Mouse (Mus musculus) kidney, embryonic 16.5 days (tissue): Measurements from ENCODE around the gene Tma7. TPM values are rescaled to one million over a fixed set of nuclear protein-coding genes. Genes with fewer than 3 reads are reported as not detected.

ENCODE experiments used
- ATAC-seq: fragments of 200-750 bp; cut with Nextera tagmentation; 2 replicates; pipeline ENCODE4 v1.8.0; 2017; ENCODE audit warnings: moderate TSS enrichment; ENCODE audit not compliant: low FRiP score, low TSS enrichment
- H3K27ac ChIP-seq: fragments of 300-500 bp; sonication (generic); 2 replicates; pipeline ENCODE4 v1.5.1; 2014; ENCODE audit warnings: low read length
- H3K27me3 ChIP-seq: fragments of 300-500 bp; sonication (generic); 2 replicates; pipeline ENCODE4 v1.6.1; 2014; ENCODE audit warnings: low read length, control low read depth, mixed read lengths; ENCODE audit not compliant: insufficient read depth
- H3K36me3 ChIP-seq: fragments of 300-500 bp; sonication (generic); 2 replicates; pipeline ENCODE4 v1.6.1; 2014; ENCODE audit warnings: low read length, control low read depth, mixed read lengths; ENCODE audit not compliant: insufficient read depth
- H3K4me1 ChIP-seq: fragments of 300-500 bp; sonication (generic); 2 replicates; pipeline ENCODE4 v1.6.1; 2014; ENCODE audit warnings: low read length, control low read depth, mixed read lengths; ENCODE audit not compliant: insufficient read depth
- H3K4me2 ChIP-seq: fragments of 300-500 bp; sonication (generic); replicated peaks from 2 replicates; pipeline ENCODE4 v1.6.1; 2014; ENCODE audit warnings: low read depth, low read length
- H3K4me3 ChIP-seq: fragments of 300-500 bp; sonication (generic); 2 replicates; pipeline ENCODE4 v1.5.1; 2014; ENCODE audit warnings: mild to moderate bottlenecking, low read length
- H3K9ac ChIP-seq: fragments of 300-500 bp; sonication (generic); replicated peaks from 2 replicates; pipeline ENCODE4 v1.6.1; 2014; ENCODE audit warnings: low read length
- H3K9me3 ChIP-seq: fragments of 300-500 bp; sonication (generic); 2 replicates; pipeline ENCODE4 v1.6.1; 2016; ENCODE audit warnings: low read length, control low read depth
- WGBS: fragments of 180-500 bp; shearing (Covaris S2); extraction: QIAGEN DNeasy Blood & Tissue Kit; methylation state at CpG from one replicate; pipeline ENCODE4 v1.1.7; 2014; 5-methylcytosine and 5-hydroxymethylcytosine counted together
- polyA plus RNA-seq: library from polyadenylated mRNA; unstranded; fragments of >200 nt; fragmentation: Nextera tagmentation; extraction: Ambion mirVana; gene quantifications from 2 replicates; pipeline ENCODE4 v1.2.1, GENCODE M21; 2015

Tma7 gene
- polyA plus RNA-seq, 1 experiment from 2014 or later, result 494 TPM

DNA sequence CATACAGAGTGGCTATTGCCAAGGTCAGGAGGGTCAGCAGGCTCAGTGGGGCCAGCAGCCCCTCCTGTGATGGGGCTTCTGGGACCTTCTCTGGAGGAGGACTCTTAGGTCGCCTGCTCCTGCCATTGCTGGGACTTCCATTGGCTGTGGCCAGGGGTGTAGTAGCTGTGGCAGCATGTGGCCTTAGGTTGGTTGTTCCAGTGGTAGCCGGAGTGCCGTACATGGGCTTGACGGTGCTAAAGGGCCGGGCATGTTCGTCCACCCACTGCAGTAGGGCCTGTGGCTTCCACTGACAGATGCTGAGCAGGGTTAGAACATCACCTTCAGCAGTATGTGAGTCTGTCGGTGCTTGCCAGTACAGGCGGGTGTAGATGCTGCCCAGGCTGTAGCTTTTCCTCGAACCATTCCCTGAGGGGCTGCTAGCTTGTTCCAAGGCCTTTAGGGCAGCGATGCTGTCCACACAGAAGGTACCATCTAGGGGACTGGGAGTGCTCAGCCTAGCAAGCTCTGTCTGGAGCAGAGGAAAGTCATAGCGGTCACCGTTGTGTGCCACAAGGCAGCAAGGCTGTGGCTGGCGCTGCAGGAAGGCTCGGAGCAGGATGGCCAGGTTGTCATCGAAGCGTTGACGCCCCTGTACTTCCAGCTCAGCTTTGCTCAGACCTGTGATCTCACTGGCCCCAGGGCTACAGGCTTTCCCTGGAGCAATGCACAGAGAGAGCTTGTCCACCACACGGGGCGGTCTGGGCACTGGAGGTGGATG lies 24.2 kb downstream of the Tma7 start:
- H3K4me3 ChIP-seq, result no peak overlapping the region
- peak overlapping the region; percentile 73; the same call in 1 of the 2 replicates for H3K9ac ChIP-seq
- H3K36me3 ChIP-seq, result peaks cover 32% of the 10 kb centered on the region
- 95% methylated on average over 19 of the region's 19 CpGs for WGBS
- no peak overlapping the region for H3K27ac ChIP-seq
- H3K9me3 ChIP-seq, result no peaks in the 10 kb centered on the region
- no peak for ATAC-seq
- H3K4me1 ChIP-seq, result peaks cover 18% of the 10 kb centered on the region
- peak overlapping the region; percentile 58 for H3K4me2 ChIP-seq
- no peaks in the 10 kb centered on the region for H3K27me3 ChIP-seq

- peaks cover 29% of the 10 kb centered on the region for H3K36me3 ChIP-seq
- no peaks in the 10 kb centered on the region for H3K27me3 ChIP-seq
- H3K27ac ChIP-seq, result no peak overlapping the region
- WGBS, result 91% methylated on average over 5 of the region's 5 CpGs
- ATAC-seq, result no peak
- no peak overlapping the region for H3K4me3 ChIP-seq
- H3K9ac ChIP-seq, result no peak overlapping the region
- H3K9me3 ChIP-seq, result no peaks in the 10 kb centered on the region
- H3K4me2 ChIP-seq, result no peak overlapping the region
- H3K4me1 ChIP-seq, result peaks cover 18% of the 10 kb centered on the region
Measured at GRCm38 (mm10) chr9:109057543-109057942, 24.8 kb downstream of the Tma7 start.

- Histone ChIP-seq H3K4me3 (no peak overlapping the region), H3K27ac (no peak overlapping the region), H3K36me3 (peaks cover 30% of the 10 kb centered on the region)
Measured at GRCm38 (mm10) chr9:109056916-109057315, 25.5 kb downstream of the Tma7 start.

DNA sequence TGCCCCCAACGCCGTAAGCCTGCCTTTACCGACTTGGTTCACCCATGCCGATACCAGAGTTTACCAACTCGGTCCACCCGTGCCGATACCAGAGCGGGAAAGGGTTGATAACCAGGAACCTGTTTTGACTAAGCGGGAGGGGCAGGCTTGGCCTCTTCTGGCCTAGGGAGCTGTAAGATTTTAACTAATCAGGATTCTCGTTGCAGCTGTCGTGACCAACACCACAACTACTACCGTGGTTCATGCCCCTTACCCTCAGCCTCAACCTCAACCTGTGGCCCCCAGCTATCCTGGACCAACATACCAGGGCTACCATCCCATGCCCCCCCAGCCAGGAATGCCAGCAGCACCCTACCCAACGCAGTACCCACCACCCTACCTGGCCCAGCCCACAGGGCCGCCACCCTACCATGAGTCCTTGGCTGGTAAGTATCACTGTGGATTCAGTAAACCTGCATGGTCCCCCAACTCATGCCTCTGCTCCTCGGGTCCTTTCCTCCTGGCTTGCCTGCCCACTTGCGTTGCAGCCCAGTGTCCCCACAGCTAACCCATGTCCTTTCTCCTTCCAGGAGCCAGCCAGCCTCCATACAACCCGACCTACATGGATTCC lies 26.2 kb downstream of the Tma7 start:
- no peak overlapping the region for H3K27ac ChIP-seq
- ATAC-seq, result no peak
- H3K27me3 ChIP-seq, result no peaks in the 10 kb centered on the region
- no peaks in the 10 kb centered on the region for H3K9me3 ChIP-seq
- H3K9ac ChIP-seq, result no peak overlapping the region
- peaks cover 36% of the 10 kb centered on the region for H3K36me3 ChIP-seq
- H3K4me2 ChIP-seq, result no peak overlapping the region
- peaks cover 18% of the 10 kb centered on the region for H3K4me1 ChIP-seq
- no peak overlapping the region for H3K4me3 ChIP-seq
- 92% methylated on average over 17 of the region's 17 CpGs for WGBS

More at GRCm38 (mm10) chr9:109056916-109057315, 25.5 kb downstream of the Tma7 start:
- no peak for ATAC-seq
- no peaks in the 10 kb centered on the region for H3K9me3 ChIP-seq
- no peaks in the 10 kb centered on the region for H3K27me3 ChIP-seq
- 95% methylated on average over 4 of the region's 4 CpGs for WGBS
- H3K9ac ChIP-seq, result no peak overlapping the region
- no peak overlapping the region for H3K4me2 ChIP-seq
- H3K4me1 ChIP-seq, result peaks cover 18% of the 10 kb centered on the region

DNA sequence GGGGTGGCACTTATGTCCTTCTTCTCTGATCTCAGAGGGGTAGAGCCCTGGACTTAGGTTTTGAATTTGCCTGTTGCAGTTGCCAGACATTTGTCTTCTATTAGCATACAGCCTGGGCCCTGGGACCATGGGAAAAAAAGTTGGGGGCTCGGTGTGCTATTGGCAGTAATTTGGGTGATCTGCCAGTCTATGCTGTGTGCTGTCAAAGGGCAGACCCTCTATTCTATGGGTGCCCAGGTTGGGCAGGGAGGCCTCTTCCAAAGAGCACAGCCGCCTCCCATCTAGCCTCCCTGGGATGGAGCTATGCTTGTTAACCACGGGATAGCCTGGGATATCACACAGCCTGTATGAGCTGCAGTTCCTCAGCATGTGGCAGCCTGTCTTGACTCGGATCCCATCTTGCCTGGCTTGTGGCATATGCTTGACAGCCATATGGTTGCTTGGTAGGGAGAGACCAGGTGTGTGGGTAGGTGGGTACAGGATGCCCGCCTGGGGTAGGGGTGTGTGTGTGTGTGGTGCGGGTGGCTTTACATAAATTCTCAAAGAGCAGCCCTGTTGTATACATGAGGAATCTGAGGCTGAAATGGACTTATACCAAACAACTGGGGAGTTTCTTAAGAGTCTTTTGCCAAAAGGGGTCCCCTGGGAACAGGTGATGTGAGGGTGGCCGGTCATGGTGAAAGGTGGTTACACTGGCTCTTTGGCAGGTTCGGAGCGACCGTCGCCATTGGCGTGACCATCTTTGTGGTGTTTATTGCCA lies 26.9 kb downstream of the Tma7 start:
- Histone ChIP-seq H3K9me3 (no peaks in the 10 kb centered on the region), H3K4me3 (peak overlapping the region; percentile 41), H3K27ac (peak overlapping the region; percentile 79), H3K9ac (peak overlapping the region; percentile 59), H3K4me2 (peak overlapping the region; percentile 52), H3K4me1 (peaks cover 18% of the 10 kb centered on the region), H3K36me3 (peaks cover 38% of the 10 kb centered on the region), H3K27me3 (no peaks in the 10 kb centered on the region)
- WGBS, result 89% methylated on average over 12 of the region's 12 CpGs
- ATAC-seq, result no peak

GRCm38 (mm10) chr9:109054712-109055111 lies 27.7 kb downstream of the Tma7 start:
- H3K27me3 ChIP-seq, result no peaks in the 10 kb centered on the region
- peak overlapping the region; percentile 52 for H3K4me2 ChIP-seq
- H3K4me3 ChIP-seq, result peak overlapping the region; percentile 41
- H3K36me3 ChIP-seq, result peaks cover 38% of the 10 kb centered on the region
- peak overlapping the region; percentile 59 for H3K9ac ChIP-seq
- H3K27ac ChIP-seq, result peak overlapping the region; percentile 79
- peak; percentile 75 for ATAC-seq
- H3K4me1 ChIP-seq, result peaks cover 18% of the 10 kb centered on the region
- 4% methylated on average over 7 of the region's 7 CpGs for WGBS
- H3K9me3 ChIP-seq, result no peaks in the 10 kb centered on the region

DNA sequence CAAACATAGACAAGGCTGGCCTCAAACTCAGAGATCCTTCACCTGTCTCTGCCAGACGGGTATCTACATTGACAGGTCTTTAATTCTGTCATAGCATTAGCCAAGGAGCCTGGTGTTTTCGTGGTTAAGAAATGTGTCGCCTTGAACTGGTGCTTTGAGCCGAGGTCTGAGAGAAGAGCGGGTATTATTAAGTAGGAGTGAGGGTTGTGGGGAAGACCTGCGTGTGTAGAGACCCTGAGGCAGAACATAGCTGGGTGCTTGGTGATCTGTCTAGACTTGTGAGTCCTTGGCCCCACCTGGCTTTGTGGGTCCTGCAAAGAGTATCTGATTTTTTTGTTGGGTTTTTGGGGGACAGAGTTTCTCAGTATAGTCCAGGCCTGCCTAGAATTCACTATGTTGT lies 28.5 kb downstream of the Tma7 start:
- peaks cover 18% of the 10 kb centered on the region for H3K4me1 ChIP-seq
- no peak for ATAC-seq
- peak overlapping the region; percentile 79; the same call in 1 of the 2 replicates for H3K27ac ChIP-seq
- no peaks in the 10 kb centered on the region for H3K27me3 ChIP-seq
- no peak overlapping the region for H3K4me3 ChIP-seq
- H3K4me2 ChIP-seq, result no peak overlapping the region
- 73% methylated on average over 6 of the region's 6 CpGs for WGBS
- 0 out of 2 replicates have a peak overlapping the region, but pooled peaks have one; percentile 59 for H3K9ac ChIP-seq
- H3K36me3 ChIP-seq, result peaks cover 38% of the 10 kb centered on the region
- no peaks in the 10 kb centered on the region for H3K9me3 ChIP-seq

DNA sequence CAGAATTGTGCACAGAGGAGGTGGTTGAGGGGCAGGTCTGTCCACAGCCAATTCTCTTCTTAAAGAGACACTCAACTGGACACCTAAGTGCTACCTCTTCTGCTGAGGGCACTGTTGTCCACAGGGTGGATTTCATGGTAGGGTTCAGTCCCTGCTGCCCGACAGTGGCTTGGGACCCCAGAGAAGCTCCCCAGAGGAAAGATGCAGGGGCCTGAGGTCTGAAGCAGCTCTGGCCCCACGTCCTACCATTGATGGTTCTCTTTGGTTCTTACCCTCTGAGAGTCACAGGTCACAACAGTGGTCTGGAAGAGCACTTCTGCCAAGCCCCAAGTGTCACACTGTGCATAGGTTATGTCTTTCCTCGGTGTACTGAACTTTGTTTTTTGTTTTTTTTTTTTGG lies 29.0 kb downstream of the Tma7 start:
- H3K4me3 ChIP-seq, result no peak overlapping the region
- ATAC-seq, result no peak
- H3K9me3 ChIP-seq, result no peaks in the 10 kb centered on the region
- H3K4me1 ChIP-seq, result peaks cover 13% of the 10 kb centered on the region
- WGBS, result 74% methylated on average over 3 of the region's 3 CpGs
- no peaks in the 10 kb centered on the region for H3K27me3 ChIP-seq
- H3K4me2 ChIP-seq, result no peak overlapping the region
- H3K9ac ChIP-seq, result no peak overlapping the region
- H3K27ac ChIP-seq, result no peak overlapping the region
- H3K36me3 ChIP-seq, result peaks cover 36% of the 10 kb centered on the region

- H3K4me3 ChIP-seq, result no peak overlapping the region
- no peak overlapping the region for H3K4me2 ChIP-seq
- H3K27me3 ChIP-seq, result no peaks in the 10 kb centered on the region
- H3K27ac ChIP-seq, result no peak overlapping the region
- no peak for ATAC-seq
- no peak overlapping the region for H3K9ac ChIP-seq
- H3K4me1 ChIP-seq, result peaks cover 12% of the 10 kb centered on the region
- 86% methylated on average over 9 of the region's 9 CpGs for WGBS
- peaks cover 29% of the 10 kb centered on the region for H3K36me3 ChIP-seq
- H3K9me3 ChIP-seq, result no peaks in the 10 kb centered on the region
Measured at GRCm38 (mm10) chr9:109052490-109053260, 29.7 kb downstream of the Tma7 start.
